Mouse (Mus musculus): Measurements from ENCODE around the gene Stag1. TPM values are rescaled to one million over a fixed set of nuclear protein-coding genes. Genes with fewer than 3 reads are reported as not detected.
"Not testable (repeated sequence)": the region's sequence is repeated elsewhere in the genome, so short reads cannot be mapped to it uniquely, and the experiment has no call there.

Gene Stag1
- polyA plus RNA-seq, 1 experiment, result 1.8 TPM

GRCm38 (mm10) chr9:100711665-100712064 is 114.1 kb downstream of the Stag1 start:
- Histone ChIP-seq H3K27me3 (replicated peaks) (no peaks in the 10 kb centered on the region), H3K4me1 (peaks cover 10% of the 10 kb centered on the region), H3K9me3 (no peaks in the 10 kb centered on the region), H3K36me3 (replicated peaks; ENCODE audit: low read length) (peaks cover 3% of the 10 kb centered on the region), H3K4me3 (replicated peaks) (no peak overlapping the region)
- TF ChIP-seq FLI1 (IDR thresholded peaks at IDR 0.05; ENCODE audit: low read length) (no peak), GATA1 (IDR thresholded peaks at IDR 0.05; ENCODE audit: borderline replicate concordance, low read length) (no peak)

GRCm38 (mm10) chr9:100724832-100725231 is 127.2 kb downstream of the Stag1 start:
- H3K36me3 ChIP-seq (replicated peaks; ENCODE audit: low read length); H3K27me3 ChIP-seq (replicated peaks); H3K9me3 ChIP-seq; H3K4me3 ChIP-seq (replicated peaks): not testable (repeated sequence)
- H3K4me1 ChIP-seq, result peaks cover 22% of the 10 kb centered on the region

DNA sequence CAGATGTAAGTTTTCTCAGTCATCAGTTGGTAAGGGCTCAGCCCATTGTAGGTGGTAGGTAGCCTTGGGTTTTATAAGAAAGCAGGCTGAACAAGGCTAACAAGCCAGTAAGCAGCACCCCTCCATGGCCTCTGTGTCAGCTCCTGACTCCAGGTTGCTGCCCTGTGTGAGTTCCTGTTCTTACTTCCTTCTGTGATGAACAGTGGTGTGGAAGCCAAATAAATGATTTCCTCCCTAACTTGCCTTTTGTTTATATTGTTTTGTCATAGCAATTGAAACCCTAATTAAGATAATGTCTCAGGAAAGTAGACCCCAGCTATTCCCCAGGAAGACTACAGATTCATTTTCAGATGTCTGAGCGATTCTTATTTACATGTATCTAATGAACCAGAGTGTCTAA is 134.2 kb downstream of the Stag1 start:
- H3K4me1 ChIP-seq, result peaks cover 48% of the 10 kb centered on the region
- TF ChIP-seq FLI1 (IDR thresholded peaks at IDR 0.05; ENCODE audit: low read length) (no peak), GATA1 (IDR thresholded peaks at IDR 0.05; ENCODE audit: borderline replicate concordance, low read length) (no peak)
- no peaks in the 10 kb centered on the region for H3K9me3 ChIP-seq
- no peaks in the 10 kb centered on the region for H3K27me3 ChIP-seq (replicated peaks)
- no peak overlapping the region for H3K4me3 ChIP-seq (replicated peaks)
- H3K36me3 ChIP-seq (replicated peaks; ENCODE audit: low read length), result no peaks in the 10 kb centered on the region

- Histone ChIP-seq H3K36me3 (replicated peaks; ENCODE audit: low read length) (peaks cover 5% of the 10 kb centered on the region), H3K9me3 (no peaks in the 10 kb centered on the region), H3K4me3 (replicated peaks) (peak overlapping the region; percentile 46), H3K4me1 (peaks cover 49% of the 10 kb centered on the region), H3K27me3 (replicated peaks) (no peaks in the 10 kb centered on the region)
- no peak for TF ChIP-seq FLI1 (IDR thresholded peaks at IDR 0.05; ENCODE audit: low read length)
- TF ChIP-seq GATA1 (IDR thresholded peaks at IDR 0.05; ENCODE audit: borderline replicate concordance, low read length), result no peak
Observed at GRCm38 (mm10) chr9:100733907-100734440, 136.4 kb downstream of the Stag1 start.

DNA sequence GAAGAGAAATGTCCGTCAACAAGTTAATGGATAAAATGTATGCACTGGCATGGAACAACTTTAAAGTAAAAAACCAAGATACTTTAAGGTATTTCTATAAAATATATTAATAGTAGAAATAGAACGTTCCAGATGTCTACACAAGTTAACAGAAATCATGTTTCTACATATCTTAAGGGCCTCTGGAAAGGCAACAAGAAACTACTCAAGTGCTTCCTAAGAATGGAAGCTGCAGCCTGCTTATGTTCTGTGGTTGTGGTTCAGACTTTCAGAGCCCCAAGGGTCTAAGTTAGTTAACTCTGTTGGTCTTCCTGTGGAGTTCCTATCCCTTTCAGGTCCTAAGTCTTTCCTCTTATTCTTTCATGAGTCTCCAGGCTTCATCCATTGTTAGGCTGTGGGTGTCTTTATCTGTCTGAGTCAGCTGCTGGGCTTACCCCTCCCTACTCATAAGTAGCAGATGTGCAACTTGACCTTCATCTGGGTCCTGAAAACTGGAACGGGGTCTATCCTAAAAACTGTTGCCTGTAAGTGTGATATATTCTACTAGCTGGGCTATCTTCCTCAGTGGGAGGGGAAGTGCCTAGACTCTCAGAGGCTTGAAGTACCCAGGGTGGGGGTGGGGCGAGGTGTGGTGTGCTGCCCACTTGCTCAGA is 138.5 kb downstream of the Stag1 start:
- Histone ChIP-seq H3K9me3 (no peaks in the 10 kb centered on the region), H3K4me3 (replicated peaks) (peak overlapping the region; percentile 88), H3K36me3 (replicated peaks; ENCODE audit: low read length) (peaks cover 5% of the 10 kb centered on the region), H3K27me3 (replicated peaks) (no peaks in the 10 kb centered on the region), H3K4me1 (peaks cover 43% of the 10 kb centered on the region)
- no peak for TF ChIP-seq FLI1 (IDR thresholded peaks at IDR 0.05; ENCODE audit: low read length)
- no peak for TF ChIP-seq GATA1 (IDR thresholded peaks at IDR 0.05; ENCODE audit: borderline replicate concordance, low read length)

- Histone ChIP-seq H3K27me3 (replicated peaks) (no peaks in the 10 kb centered on the region), H3K36me3 (replicated peaks; ENCODE audit: low read length) (peaks cover 5% of the 10 kb centered on the region), H3K4me1 (peaks cover 42% of the 10 kb centered on the region), H3K4me3 (replicated peaks) (peak overlapping the region; percentile 88), H3K9me3 (no peaks in the 10 kb centered on the region)
- TF ChIP-seq GATA1 (IDR thresholded peaks at IDR 0.05; ENCODE audit: borderline replicate concordance, low read length) (no peak), FLI1 (IDR thresholded peaks at IDR 0.05; ENCODE audit: low read length) (no peak)
Observed at GRCm38 (mm10) chr9:100736646-100737031, 139.0 kb downstream of the Stag1 start.

GRCm38 (mm10) chr9:100777238-100777637 is 179.6 kb downstream of the Stag1 start:
- H3K4me3 ChIP-seq (replicated peaks); H3K4me1 ChIP-seq; H3K9me3 ChIP-seq; H3K27me3 ChIP-seq (replicated peaks): not testable (repeated sequence)
- peaks cover 10% of the 10 kb centered on the region for H3K36me3 ChIP-seq (replicated peaks; ENCODE audit: low read length)

DNA sequence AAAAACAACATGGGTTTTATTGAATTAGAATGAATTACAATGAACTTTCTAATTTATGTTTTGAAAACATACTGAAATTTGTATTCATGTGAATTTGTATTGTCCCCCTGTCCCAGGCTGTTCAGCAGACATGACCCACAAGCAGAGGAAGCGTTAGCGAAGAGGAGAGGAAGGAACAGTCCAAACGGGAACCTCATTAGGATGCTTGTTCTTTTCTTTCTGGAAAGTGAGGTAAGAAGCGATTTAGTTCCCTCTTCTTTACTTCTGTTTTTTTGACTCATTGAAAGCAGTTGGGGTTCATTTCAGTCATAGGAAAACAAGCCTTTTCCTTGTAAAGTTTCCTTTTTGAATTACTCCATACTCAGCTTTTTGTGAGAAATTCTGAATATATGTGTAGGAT is 268.4 kb downstream of the Stag1 start:
- H3K36me3 ChIP-seq (replicated peaks; ENCODE audit: low read length), result peaks cover 4% of the 10 kb centered on the region
- no peaks in the 10 kb centered on the region for H3K9me3 ChIP-seq
- H3K4me1 ChIP-seq, result no peaks in the 10 kb centered on the region

DNA sequence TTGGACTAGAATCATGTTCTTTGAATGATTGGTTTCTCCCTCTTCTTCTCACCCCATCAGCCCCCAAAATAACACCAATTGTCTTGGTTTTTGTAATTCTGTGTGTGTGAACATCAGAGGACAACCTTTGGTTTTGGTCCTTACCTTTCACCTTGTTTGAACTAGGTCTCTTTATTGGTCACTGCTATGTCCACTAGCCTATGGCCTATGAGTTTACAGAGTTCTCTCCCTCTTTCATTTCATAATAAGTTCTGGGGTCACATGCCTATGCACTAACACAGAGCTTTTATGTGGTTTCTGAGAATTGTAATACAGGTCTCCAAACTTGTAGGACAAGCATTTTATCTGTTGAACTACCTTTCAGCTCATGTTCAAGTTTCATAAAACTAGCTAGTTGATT is 272.0 kb downstream of the Stag1 start:
- Histone ChIP-seq H3K4me3 (replicated peaks) (no peak overlapping the region), H3K36me3 (replicated peaks; ENCODE audit: low read length) (peaks cover 4% of the 10 kb centered on the region), H3K9me3 (no peaks in the 10 kb centered on the region), H3K4me1 (no peaks in the 10 kb centered on the region), H3K27me3 (replicated peaks) (no peaks in the 10 kb centered on the region)
- TF ChIP-seq FLI1 (IDR thresholded peaks at IDR 0.05; ENCODE audit: low read length), result no peak
- TF ChIP-seq GATA1 (IDR thresholded peaks at IDR 0.05; ENCODE audit: borderline replicate concordance, low read length), result no peak

More for the DNA sequence above, 268.4 kb downstream of the Stag1 start:
- TF ChIP-seq GATA1 (IDR thresholded peaks at IDR 0.05; ENCODE audit: borderline replicate concordance, low read length) (no peak), FLI1 (IDR thresholded peaks at IDR 0.05; ENCODE audit: low read length) (no peak)
- Histone ChIP-seq H3K4me3 (replicated peaks) (no peak overlapping the region), H3K27me3 (replicated peaks) (no peaks in the 10 kb centered on the region)

GRCm38 (mm10) chr9:100896111-100896510 is 298.5 kb downstream of the Stag1 start:
- no peaks in the 10 kb centered on the region for H3K4me1 ChIP-seq
- H3K36me3 ChIP-seq (replicated peaks; ENCODE audit: low read length), result peaks cover 6% of the 10 kb centered on the region
- no peaks in the 10 kb centered on the region for H3K27me3 ChIP-seq (replicated peaks)
- TF ChIP-seq GATA1 (IDR thresholded peaks at IDR 0.05; ENCODE audit: borderline replicate concordance, low read length) (no peak), FLI1 (IDR thresholded peaks at IDR 0.05; ENCODE audit: low read length) (no peak)
- H3K9me3 ChIP-seq, result no peaks in the 10 kb centered on the region
- no peak overlapping the region for H3K4me3 ChIP-seq (replicated peaks)

GRCm38 (mm10) chr9:100898042-100898441 is 300.4 kb downstream of the Stag1 start:
- no peaks in the 10 kb centered on the region for H3K9me3 ChIP-seq
- TF ChIP-seq GATA1 (IDR thresholded peaks at IDR 0.05; ENCODE audit: borderline replicate concordance, low read length) (no peak), FLI1 (IDR thresholded peaks at IDR 0.05; ENCODE audit: low read length) (no peak)
- H3K27me3 ChIP-seq (replicated peaks), result no peaks in the 10 kb centered on the region
- no peaks in the 10 kb centered on the region for H3K4me1 ChIP-seq
- H3K4me3 ChIP-seq (replicated peaks), result no peak overlapping the region
- H3K36me3 ChIP-seq (replicated peaks; ENCODE audit: low read length), result peaks cover 6% of the 10 kb centered on the region

Measured in megakaryocyte, embryonic 14.5 days (primary cell).